Mouse (Mus musculus) Patski (cell line): ENCODE data around the gene Dennd1c. TPM values are rescaled to one million over a fixed set of nuclear protein-coding genes. Genes with fewer than 3 reads are reported as not detected.

Experiments
- ATAC-seq: fragments of 100-300 bp; one replicate; pipeline ENCODE4 v1.8.0; 2021
- CTCF ChIA-PET: fragments of 350-600 bp; sonication (Branson Sonifier 250); formaldehyde crosslinking; loops from one replicate; lab custom pipeline; 2022; ENCODE audit warnings: inconsistent platforms; lab: Charles Lee
- POLR2A ChIA-PET: fragments of 350-600 bp; sonication (Branson Sonifier 250); formaldehyde crosslinking; loops from one replicate; lab custom pipeline; 2022; ENCODE audit warnings: antibody characterized with exemption, inconsistent platforms; lab: Charles Lee
- DNase-seq: peaks from one replicate; pipeline ENCODE4 v3.0.0-alpha.2; 2011; ENCODE audit warnings: low read depth, low spot score
- H3K27me3 ChIP-seq: fragments of 371-371 bp; one replicate; pipeline ENCODE4 v1.5.1; 2021
- CTCF ChIP-seq: fragments of 100-300 bp; IDR thresholded peaks from one replicate; pipeline ENCODE4 v1.5.1; 2021
- in situ Hi-C: fragments of 300-500 bp; cut with MboI; formaldehyde crosslinking; loops from 3 replicates; pipeline ENCODE4 v1.11.1; 2018; ENCODE audit warnings: low pct_unique_long_range_greater_than_20kb, mixed read lengths
- polyA plus RNA-seq: library from polyadenylated mRNA; unstranded; gene quantifications from one replicate; pipeline ENCODE4 v1.2.3, GENCODE M21; 2021

Gene Dennd1c
- polyA plus RNA-seq, 1 experiment from 2014 or later = 2.7 TPM

DNA sequence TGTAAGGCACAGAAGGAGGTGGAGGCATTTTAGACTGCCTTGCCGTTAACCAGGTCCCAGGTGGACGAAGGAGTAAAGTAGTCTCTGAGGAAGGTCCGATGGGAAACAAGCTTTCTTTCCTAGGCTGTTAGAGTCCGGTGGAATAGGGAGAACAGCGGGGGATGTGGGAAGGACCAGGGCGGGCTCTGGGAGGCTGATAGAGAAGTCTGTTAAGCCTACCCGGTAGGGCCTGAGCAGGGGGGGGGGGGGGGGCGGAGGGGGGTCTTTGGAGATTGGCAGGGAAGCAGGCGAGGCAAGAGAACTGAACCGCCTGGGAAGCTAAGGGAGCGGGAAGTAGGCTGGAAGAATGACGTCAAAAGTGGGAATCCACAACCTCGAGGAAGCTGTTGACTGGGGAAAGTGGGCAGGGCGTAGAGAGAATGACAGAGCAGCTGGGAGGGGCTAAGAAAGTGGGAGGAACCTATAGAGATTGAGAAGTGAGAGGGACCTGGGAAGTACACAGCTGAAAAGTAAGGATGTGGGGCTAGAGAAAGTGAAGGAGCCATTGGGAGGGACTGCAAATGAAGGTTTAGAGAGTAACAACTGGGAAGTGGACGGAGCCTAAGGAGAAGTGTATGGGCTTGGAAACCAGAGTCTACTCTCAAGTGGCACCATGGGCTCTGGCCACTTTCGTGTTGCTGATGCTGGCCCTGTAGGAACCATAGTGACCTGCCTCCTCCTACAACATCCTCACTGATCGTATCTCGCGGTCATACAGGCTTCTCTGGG is 17.7 kb upstream of the Dennd1c start:
- DNase-seq (no peak), ATAC-seq (peak; percentile 71)
- CTCF ChIA-PET = interaction anchor here (0.7 to 1.6 kb wide), 3 partner anchors 12 to 175 kb away, joined by 3 to 7 read pairs (median 5); no protein-coding TSS in a partner anchor
- no peak for TF ChIP-seq CTCF
- no peaks in the 10 kb centered on the region for H3K27me3 ChIP-seq
- POLR2A ChIA-PET = no interaction called here
- in situ Hi-C loops = loop anchor here (5.0 to 10.0 kb wide), 3 partner anchors 71 to 239 kb away; partner anchors contain the start of gene Alkbh7

DNA sequence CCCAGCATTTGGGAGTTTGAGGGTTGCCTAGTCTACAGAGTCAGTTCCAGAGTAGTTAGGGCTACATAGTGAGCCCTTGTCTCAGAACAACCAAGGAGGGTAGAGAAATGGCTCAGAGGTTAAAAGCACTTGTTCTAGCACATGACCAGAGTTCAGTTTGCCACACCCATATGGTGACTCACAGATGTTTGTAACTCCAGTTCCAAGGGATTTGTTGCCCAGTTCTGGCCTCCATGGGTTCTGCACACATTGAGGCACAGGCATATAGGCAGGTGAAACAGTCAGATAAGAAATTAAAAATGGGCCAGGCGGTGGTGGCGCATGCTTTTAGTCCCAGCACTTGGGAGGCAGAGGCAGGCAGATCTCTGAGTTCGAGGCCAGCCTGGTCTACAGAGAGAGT is 15.9 kb upstream of the Dennd1c start:
- no peak for TF ChIP-seq CTCF
- POLR2A ChIA-PET = no interaction called here
- no peak for ATAC-seq
- peaks cover 3% of the 10 kb centered on the region for H3K27me3 ChIP-seq
- CTCF ChIA-PET = no interaction called here
- in situ Hi-C loops = loop anchor here (10.0 kb wide), 1 partner anchor 241 kb away; no protein-coding TSS in a partner anchor
- no peak for DNase-seq

DNA sequence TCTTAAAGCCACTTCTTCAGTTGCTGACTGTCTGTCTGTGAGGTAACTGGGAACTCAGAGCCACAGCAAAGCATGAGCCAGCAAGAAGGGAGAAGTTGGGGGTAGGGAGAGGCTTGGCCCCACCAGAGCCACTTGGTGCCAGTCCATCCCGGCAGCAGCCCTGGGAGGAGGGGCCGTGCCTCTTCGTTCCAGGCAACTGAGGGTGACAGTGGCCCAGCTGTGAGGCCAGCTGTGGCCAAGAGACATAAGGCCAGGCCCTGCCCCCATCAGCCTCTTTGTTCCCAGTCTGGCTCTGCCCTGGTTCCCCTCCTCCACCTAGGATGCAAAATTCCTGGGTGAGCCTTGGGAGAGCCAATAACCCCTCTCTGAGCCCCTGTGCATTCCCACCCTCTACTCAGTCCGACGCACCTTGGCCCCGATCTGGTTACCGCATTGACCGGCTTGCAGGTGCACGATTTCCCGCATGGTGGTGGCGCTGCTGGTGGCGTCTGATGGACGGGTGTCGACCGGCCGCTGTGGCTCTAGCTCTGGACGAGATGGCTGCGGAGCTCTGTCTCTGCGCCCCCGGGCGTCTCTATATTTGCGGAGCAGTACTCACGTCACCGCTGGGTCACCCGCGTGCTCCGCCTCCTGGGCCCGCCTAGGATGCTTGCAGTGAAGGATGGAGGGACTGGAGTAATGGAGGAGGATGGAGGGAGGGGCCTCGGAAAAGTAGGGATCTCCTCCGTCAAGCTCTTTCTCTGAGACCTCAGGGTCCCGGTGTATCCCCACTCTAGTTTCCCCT is 8.9 kb upstream of the Dennd1c start, which contains the start of gene Tubb4a:
Tubb4a (minus strand) TSS at position 734 of the 784 bp plus-strand sequence.
- DNase-seq = no peak
- no peak for ATAC-seq
- in situ Hi-C loops = no loop called here
- POLR2A ChIA-PET = no interaction called here
- TF ChIP-seq CTCF = no peak
- peaks cover 16% of the 10 kb centered on the region for H3K27me3 ChIP-seq
- CTCF ChIA-PET = no interaction called here

DNA sequence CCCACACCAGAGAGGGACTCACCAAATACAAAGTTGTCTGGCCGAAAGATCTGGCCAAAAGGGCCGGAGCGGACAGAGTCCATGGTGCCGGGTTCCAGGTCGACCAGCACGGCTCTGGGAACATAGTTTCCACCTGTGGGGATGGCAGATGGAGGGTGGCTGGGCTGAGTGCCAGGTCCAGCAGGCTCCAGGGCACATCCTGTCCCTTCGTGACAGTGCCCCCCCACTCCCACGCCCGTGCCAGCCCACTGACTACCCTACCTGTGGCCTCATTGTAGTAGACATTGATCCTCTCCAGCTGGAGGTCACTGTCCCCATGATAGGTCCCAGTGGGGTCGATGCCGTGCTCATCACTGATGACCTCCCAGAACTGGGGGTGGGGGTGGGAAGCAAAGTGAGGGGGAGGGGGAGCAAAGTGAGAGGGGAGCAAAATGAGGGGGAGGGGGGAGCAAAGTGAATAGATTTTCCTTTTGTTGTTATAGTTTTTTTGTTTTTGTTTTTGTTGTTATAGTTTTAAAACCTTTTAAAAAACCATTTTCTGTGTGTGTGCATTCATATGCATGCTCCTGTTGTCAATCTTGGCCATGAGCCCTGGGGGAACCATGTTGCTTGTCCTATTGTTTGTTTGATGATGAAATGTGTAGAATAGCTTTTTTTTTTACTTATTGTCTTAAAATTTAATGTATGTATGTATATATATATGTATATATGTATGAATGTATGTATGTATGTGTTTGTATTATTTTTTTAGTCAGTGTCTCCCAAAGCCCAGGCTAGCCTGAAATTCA is 7.8 kb upstream of the Dennd1c start:
- H3K27me3 ChIP-seq = peaks cover 16% of the 10 kb centered on the region
- in situ Hi-C loops = no loop called here
- ChIA-PET CTCF (no interaction called here), POLR2A (no interaction called here)
- no peak for TF ChIP-seq CTCF
- ATAC-seq = no peak
- no peak for DNase-seq

DNA sequence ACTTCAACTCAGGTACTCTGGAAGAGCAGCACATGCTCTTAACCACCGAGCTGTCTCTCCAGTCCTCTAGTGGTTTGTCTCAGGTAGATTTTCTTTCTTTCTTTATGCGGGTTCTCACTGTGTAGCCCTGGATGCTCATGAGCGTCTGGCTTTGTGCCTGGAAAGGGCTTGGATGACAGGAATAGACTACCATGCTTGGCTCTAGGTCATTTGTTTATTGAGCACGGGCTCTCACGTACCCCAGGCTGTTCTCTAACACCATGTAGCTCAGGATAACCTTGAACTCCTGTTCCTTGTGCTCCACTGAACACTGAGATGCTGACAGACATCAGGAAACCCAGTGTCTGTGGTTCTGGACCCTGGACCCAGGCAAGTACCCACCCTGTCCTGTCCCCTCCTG is 4.2 kb upstream of the Dennd1c start:
- POLR2A ChIA-PET = no interaction called here
- ATAC-seq (no peak), DNase-seq (no peak)
- TF ChIP-seq CTCF = no peak
- CTCF ChIA-PET = no interaction called here
- peaks cover under 1% of the 10 kb centered on the region for H3K27me3 ChIP-seq
- in situ Hi-C loops = no loop called here

DNA sequence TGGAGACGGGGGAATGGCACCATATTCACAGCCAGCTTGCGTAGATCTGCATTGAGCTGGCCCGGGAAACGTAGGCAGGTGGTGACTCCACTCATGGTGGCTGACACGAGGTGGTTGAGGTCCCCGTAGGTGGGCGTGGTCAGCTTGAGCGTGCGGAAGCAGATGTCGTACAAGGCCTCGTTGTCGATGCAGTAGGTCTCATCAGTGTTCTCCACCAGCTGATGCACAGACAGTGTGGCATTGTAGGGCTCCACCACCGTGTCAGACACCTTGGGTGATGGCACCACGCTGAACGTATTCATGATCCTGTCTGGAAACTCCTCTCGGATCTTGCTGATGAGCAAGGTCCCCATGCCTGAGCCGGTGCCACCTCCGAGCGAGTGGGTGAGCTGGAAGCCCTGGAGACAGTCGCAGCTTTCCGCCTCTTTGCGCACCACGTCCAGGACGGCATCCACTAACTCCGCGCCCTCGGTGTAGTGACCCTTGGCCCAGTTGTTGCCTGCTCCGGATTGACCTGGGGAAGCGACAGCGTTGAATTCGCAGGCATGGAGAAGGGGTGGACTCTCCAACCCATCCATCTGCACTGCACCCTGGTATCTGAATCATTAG is 3.0 kb upstream of the Dennd1c start:
- H3K27me3 ChIP-seq = no peaks in the 10 kb centered on the region
- in situ Hi-C loops = no loop called here
- ChIA-PET CTCF (no interaction called here), POLR2A (no interaction called here)
- DNase-seq = no peak
- no peak for TF ChIP-seq CTCF
- ATAC-seq = no peak

DNA sequence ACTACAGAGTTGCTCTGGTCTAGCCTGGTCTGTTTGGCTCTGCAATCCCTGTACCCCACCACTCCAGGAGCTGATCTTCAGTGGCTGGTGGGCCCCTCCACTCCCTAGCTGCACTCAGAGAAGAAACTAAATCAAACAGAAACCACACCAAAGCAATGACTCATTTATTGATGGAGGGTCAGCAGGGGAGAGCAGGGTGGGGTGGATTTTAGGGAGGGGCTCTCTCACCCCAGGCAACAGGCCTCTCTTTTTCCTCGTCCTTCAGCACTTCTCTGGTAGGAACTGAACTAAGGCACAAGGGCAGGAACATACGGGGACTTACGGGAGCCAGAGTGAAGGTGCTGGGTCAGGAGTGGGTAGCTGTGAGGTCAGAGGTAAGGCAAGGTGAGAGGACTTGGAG is 1.6 kb upstream of the Dennd1c start:
- DNase-seq (no peak), ATAC-seq (no peak)
- CTCF ChIA-PET = no interaction called here
- TF ChIP-seq CTCF = no peak
- H3K27me3 ChIP-seq = no peaks in the 10 kb centered on the region
- POLR2A ChIA-PET = no interaction called here
- in situ Hi-C loops = no loop called here

DNA sequence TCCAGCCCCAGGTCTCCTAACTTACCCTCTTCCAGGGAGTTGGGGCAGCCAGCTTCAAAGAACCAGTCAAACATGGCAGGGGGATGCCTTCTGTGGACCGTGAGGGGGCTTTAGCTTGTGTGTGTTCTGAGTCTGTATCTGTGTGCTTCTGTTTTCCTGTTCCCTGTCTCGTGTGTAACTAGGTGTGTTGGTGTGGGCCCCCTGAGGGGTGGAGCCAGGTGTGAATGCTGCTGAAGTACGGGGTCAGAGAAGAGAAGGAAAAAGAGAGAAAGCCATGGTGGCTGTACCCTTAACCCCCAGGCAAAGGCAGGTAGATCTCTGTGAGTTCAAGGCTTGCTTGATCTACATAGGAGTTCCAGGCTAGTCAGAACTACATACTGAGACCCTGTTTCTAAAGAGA is 1.4 kb downstream of the Dennd1c start:
- no peak for TF ChIP-seq CTCF
- in situ Hi-C loops = no loop called here
- CTCF ChIA-PET = no interaction called here
- POLR2A ChIA-PET = no interaction called here
- no peak for DNase-seq
- H3K27me3 ChIP-seq = no peaks in the 10 kb centered on the region
- no peak for ATAC-seq

DNA sequence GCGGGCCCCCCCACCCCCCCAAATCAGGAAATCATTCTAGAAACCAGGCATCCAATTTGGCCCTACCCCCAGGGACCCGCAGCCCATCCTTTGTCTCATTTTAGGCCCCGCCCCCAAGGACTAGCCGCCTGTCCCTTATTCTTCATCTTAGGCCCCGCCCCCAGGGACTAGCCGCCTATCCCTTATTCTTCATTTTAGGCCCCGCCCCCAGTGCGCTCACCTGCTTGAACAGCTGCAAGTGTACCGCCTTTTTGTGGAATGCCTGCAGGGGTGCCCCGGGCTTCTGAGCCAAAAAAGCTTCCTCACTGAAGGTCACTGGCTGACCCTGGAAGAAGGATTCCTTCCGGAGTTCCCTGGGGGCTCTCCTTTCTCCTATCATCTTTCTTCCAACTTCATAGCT is 7.6 kb downstream of the Dennd1c start:
- ATAC-seq (no peak), DNase-seq (no peak)
- H3K27me3 ChIP-seq = no peaks in the 10 kb centered on the region
- ChIA-PET CTCF (interaction anchor here (1.2 kb wide), 1 partner anchor 10 kb away, joined by 3 read pairs; no protein-coding TSS in a partner anchor), POLR2A (no interaction called here)
- in situ Hi-C loops = no loop called here
- no peak for TF ChIP-seq CTCF

DNA sequence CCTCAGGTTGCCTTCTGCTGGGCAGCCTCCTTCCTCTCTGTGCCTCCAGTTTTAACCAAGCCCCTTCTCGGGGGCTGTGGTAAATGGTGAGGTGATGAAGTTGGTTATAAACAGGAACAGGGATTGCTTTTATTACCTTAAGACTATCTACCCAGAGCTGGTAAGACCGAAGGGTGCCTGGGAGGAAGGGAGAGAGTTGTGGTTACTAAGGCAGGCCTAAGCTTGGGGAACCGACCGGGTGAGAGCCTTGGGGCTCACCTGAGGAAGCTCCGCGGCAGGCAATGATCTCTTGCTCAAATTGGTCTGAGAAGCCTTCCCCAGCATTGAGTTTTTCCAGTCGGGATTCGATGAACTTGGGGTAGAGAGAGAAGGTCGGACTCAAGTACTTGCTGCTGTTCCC is 8.0 kb downstream of the Dennd1c start:
- in situ Hi-C loops = no loop called here
- H3K27me3 ChIP-seq = no peaks in the 10 kb centered on the region
- CTCF ChIA-PET = interaction anchor here (1.2 kb wide), 1 partner anchor 9 kb away, joined by 3 read pairs; no protein-coding TSS in a partner anchor
- DNase-seq (no peak), ATAC-seq (no peak)
- TF ChIP-seq CTCF = no peak
- POLR2A ChIA-PET = no interaction called here
